Mouse (Mus musculus) intestine, embryonic 14.5 days (tissue): Measurements from ENCODE around the gene Clasrp. TPM values are rescaled to one million over a fixed set of nuclear protein-coding genes. Genes with fewer than 3 reads are reported as not detected.

Source experiments
- ATAC-seq: fragments of 200-750 bp; cut with Nextera tagmentation; replicated peaks from 2 replicates; pipeline ENCODE4 v1.8.0; 2017; ENCODE audit warnings: low read depth, moderate number of reproducible peaks, moderate TSS enrichment, moderate library complexity; ENCODE audit not compliant: low FRiP score, low TSS enrichment
- DNase-seq: peaks from one replicate; pipeline ENCODE4 v3.0.0-alpha.2; 2018; ENCODE audit warnings: low spot score
- H3K27ac ChIP-seq: fragments of 300-500 bp; sonication (generic); 2 replicates; pipeline ENCODE4 v1.5.1; 2014; ENCODE audit warnings: low read depth, mild to moderate bottlenecking, control low read depth
- H3K27me3 ChIP-seq: fragments of 300-500 bp; sonication (generic); replicated peaks from 2 replicates; pipeline ENCODE4 v1.6.1; 2014; ENCODE audit warnings: low read length, control low read depth; ENCODE audit not compliant: control insufficient read depth, insufficient read depth
- H3K36me3 ChIP-seq: fragments of 300-500 bp; sonication (generic); 2 replicates; pipeline ENCODE4 v1.6.1; 2014; ENCODE audit warnings: low read length, control low read depth; ENCODE audit not compliant: control insufficient read depth, insufficient read depth
- H3K4me1 ChIP-seq: fragments of 300-500 bp; sonication (generic); replicated peaks from 2 replicates; pipeline ENCODE4 v1.6.1; 2014; ENCODE audit warnings: low read length, control low read depth, mixed read lengths; ENCODE audit not compliant: control insufficient read depth, insufficient read depth
- H3K4me2 ChIP-seq: fragments of 300-500 bp; sonication (generic); 2 replicates; pipeline ENCODE4 v1.6.1; 2014; ENCODE audit warnings: low read length
- H3K4me3 ChIP-seq: fragments of 300-500 bp; sonication (generic); 2 replicates; pipeline ENCODE4 v1.5.1; 2014; ENCODE audit warnings: low read depth, low read length, control low read depth, mixed read lengths
- H3K9ac ChIP-seq: fragments of 300-500 bp; sonication (generic); 2 replicates; pipeline ENCODE4 v1.6.1; 2014; ENCODE audit warnings: mild to moderate bottlenecking, low read length
- H3K9me3 ChIP-seq: fragments of 300-500 bp; sonication (generic); 2 replicates; pipeline ENCODE4 v1.6.1; 2016; ENCODE audit warnings: low read length, control low read depth; ENCODE audit not compliant: control insufficient read depth
- WGBS: fragments of 180-500 bp; shearing (Covaris S2); extraction: QIAGEN DNeasy Blood & Tissue Kit; methylation state at CpG from one replicate; pipeline ENCODE4 v1.1.7; 2014; 5-methylcytosine and 5-hydroxymethylcytosine counted together
- polyA plus RNA-seq: library from polyadenylated mRNA; unstranded; fragments of >200 nt; fragmentation: Nextera tagmentation; extraction: Ambion mirVana; gene quantifications from 2 replicates; pipeline ENCODE4 v1.2.1, GENCODE M21; 2014

The Clasrp gene
- polyA plus RNA-seq: 41.4 and 46.4 TPM in 2 replicates

GRCm38 (mm10) chr7:19603849-19604605 lies at the start of gene Clasrp:
Gene Clasrp (minus strand): TSS chr7:19604486.
- no peaks in the 10 kb centered on the region for H3K9me3 ChIP-seq
- no peaks in the 10 kb centered on the region for H3K27me3 ChIP-seq
- WGBS: under 1% methylated on average over 57 of the region's 57 CpGs
- peaks cover 38% of the 10 kb centered on the region for H3K36me3 ChIP-seq
- peaks cover 12% of the 10 kb centered on the region for H3K4me1 ChIP-seq
- peak within 1 kb of the TSS; percentile 73 for H3K9ac ChIP-seq
- peak within 1 kb of the TSS; percentile 11; the same call in 1 of the 2 replicates for H3K27ac ChIP-seq
- peak within 1 kb of the TSS; percentile 59 for H3K4me3 ChIP-seq
- peak within 1 kb of the TSS; percentile 86 for H3K4me2 ChIP-seq
- DNase-seq: peak; percentile 96
- ATAC-seq: peak; percentile 94

- DNase-seq (no peak), ATAC-seq (no peak)
- H3K4me1 ChIP-seq: no peaks in the 10 kb centered on the region
- peaks cover 74% of the 10 kb centered on the region for H3K36me3 ChIP-seq
- no peak overlapping the region for H3K27ac ChIP-seq
- H3K9me3 ChIP-seq: no peaks in the 10 kb centered on the region
- no peak overlapping the region for H3K4me2 ChIP-seq
- 88% methylated on average over 2 of the region's 2 CpGs for WGBS
- no peaks in the 10 kb centered on the region for H3K27me3 ChIP-seq
- no peak overlapping the region for H3K9ac ChIP-seq
- H3K4me3 ChIP-seq: no peak overlapping the region
These were observed 48.3 kb upstream of the Clasrp start for GRCm38 (mm10) chr7:19652614-19653013.

DNA sequence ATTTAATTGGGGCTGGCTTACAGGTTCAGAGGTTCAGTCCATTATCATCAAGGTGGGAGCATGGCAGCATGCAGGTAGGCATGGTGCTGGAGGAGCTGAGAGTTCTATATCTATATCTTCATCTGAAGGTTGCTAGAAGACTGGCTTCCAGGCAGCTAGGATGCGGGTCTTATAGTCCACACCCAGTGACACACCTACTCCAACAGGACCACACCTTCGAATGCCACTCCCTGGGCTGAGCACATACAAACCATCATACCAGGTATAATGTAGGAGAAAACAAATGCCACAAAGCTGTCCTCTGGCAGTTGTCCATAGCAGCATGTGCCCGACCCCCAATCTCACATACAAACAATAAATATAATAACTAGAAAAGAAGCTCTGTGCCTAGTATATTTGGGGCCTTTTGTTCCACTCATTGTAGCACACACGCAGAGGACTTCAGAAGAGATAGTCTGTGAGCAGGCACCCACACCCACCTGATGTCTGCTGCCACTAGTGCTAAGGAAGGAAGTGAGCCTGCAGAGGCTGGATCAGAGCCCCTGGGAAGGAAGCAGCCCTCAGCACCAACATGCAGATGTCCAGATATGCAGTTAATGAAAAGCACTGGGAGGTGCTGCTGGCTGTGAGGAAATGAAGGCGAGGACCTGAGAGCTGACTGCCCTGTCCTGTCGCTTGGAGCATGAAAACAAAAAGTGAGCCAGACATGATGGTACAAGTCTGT lies 46.9 kb upstream of the Clasrp start:
- Histone ChIP-seq H3K4me1 (no peaks in the 10 kb centered on the region), H3K27me3 (no peaks in the 10 kb centered on the region), H3K9ac (no peak overlapping the region), H3K27ac (no peak overlapping the region), H3K9me3 (no peaks in the 10 kb centered on the region), H3K4me3 (no peak overlapping the region), H3K4me2 (no peak overlapping the region), H3K36me3 (peaks cover 85% of the 10 kb centered on the region)
- DNase-seq: no peak
- 87% methylated on average over 6 of the region's 6 CpGs for WGBS
- no peak for ATAC-seq

- no peak overlapping the region for H3K27ac ChIP-seq
- no peak for ATAC-seq
- DNase-seq: no peak
- H3K9me3 ChIP-seq: no peaks in the 10 kb centered on the region
- no peaks in the 10 kb centered on the region for H3K27me3 ChIP-seq
- no peak overlapping the region for H3K9ac ChIP-seq
- H3K4me3 ChIP-seq: no peak overlapping the region
- no peaks in the 10 kb centered on the region for H3K4me1 ChIP-seq
- WGBS: 91% methylated on average over 4 of the region's 4 CpGs
- no peak overlapping the region for H3K4me2 ChIP-seq
- H3K36me3 ChIP-seq: peaks cover 96% of the 10 kb centered on the region
These were observed 36.9 kb upstream of the Clasrp start for GRCm38 (mm10) chr7:19641223-19641622.

DNA sequence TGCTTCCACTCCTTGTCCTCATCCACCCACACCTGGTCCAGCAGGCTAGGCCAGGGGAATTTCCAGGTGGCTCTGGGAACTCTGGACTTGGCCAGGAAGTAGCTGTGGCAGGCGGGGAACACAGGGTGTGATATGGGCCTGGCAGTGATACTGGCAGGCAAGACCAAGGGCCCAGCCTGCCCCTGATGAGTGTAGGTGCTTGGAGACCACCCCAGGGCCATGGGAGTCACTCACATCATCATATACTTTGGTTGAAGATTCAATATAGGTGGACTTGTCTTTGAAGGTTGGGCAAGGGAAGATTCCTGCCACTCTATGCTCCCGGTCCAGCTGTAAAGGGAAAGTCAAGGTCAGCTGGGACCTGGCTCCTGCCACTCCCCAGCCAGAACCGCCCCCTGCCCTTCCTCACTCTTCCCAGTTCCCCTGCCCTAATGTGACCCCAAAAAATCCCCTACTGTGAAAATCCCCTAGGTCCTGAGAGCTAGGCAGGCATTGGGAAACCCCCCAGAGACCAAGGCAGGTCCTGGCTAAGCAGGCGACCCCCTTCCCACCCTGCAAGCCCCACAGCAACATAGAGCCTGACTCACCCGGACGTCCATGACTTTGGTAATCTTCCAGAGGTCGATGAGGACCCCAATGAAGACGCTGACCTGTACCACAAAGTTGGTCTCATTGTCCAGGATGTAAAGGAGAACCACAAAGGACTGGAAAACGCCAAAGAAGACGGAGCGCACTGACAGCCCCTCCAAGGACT lies 31.0 kb upstream of the Clasrp start:
- Histone ChIP-seq H3K9me3 (no peaks in the 10 kb centered on the region), H3K4me2 (no peak overlapping the region), H3K4me1 (no peaks in the 10 kb centered on the region), H3K36me3 (peaks cover 84% of the 10 kb centered on the region), H3K9ac (no peak overlapping the region), H3K27ac (no peak overlapping the region), H3K4me3 (no peak overlapping the region), H3K27me3 (no peaks in the 10 kb centered on the region)
- WGBS: 91% methylated on average over 11 of the region's 11 CpGs
- DNase-seq (no peak), ATAC-seq (no peak)

DNA sequence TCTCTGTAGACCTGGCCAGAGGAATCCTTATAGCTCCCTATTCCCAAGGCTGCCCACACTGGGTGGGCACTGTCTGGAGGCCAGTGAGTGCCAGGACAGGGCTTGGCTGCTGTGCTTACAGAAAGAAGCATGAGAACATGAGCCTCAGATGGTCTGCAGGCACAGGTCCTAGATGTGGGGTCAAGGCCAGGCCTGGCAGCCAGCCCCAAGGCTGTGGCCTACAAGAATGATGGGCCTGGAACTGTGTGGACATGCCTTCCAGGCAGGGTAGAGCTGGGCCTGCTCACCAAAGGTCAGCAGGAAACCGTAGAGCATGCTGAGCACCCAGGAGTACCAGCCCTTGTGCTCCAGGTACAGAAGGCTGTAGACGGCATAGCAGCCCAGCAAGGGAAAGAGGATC lies 30.3 kb upstream of the Clasrp start:
- Histone ChIP-seq H3K27me3 (no peaks in the 10 kb centered on the region), H3K27ac (no peak overlapping the region), H3K4me2 (no peak overlapping the region), H3K4me3 (no peak overlapping the region), H3K9me3 (no peaks in the 10 kb centered on the region), H3K36me3 (peaks cover 78% of the 10 kb centered on the region), H3K4me1 (no peaks in the 10 kb centered on the region), H3K9ac (no peak overlapping the region)
- ATAC-seq (no peak), DNase-seq (no peak)
- 92% methylated on average over 2 of the region's 2 CpGs for WGBS

DNA sequence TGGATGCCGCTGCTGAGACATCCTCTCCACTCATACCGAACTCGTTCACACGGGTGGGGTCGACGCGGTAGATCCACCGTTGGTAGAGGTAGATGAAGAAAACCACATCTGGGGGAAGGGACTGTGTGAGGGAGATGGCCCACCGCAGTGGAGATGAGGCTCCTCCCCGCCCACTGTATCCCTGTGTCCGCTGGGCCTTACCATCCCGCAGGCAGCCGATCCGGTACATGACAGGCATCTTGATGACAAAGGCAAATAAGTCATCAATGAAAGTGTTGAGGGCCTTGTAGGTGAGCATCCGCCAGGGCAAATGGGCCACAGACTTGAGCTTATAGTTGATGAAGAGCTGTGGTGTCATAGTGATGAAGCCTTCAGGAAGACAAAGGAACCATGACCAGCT lies 29.6 kb upstream of the Clasrp start:
- H3K4me2 ChIP-seq: no peak overlapping the region
- no peak overlapping the region for H3K4me3 ChIP-seq
- H3K4me1 ChIP-seq: no peaks in the 10 kb centered on the region
- 92% methylated on average over 15 of the region's 15 CpGs for WGBS
- peaks cover 70% of the 10 kb centered on the region for H3K36me3 ChIP-seq
- DNase-seq (no peak), ATAC-seq (no peak)
- H3K9ac ChIP-seq: no peak overlapping the region
- H3K27me3 ChIP-seq: no peaks in the 10 kb centered on the region
- H3K9me3 ChIP-seq: no peaks in the 10 kb centered on the region
- no peak overlapping the region for H3K27ac ChIP-seq

DNA sequence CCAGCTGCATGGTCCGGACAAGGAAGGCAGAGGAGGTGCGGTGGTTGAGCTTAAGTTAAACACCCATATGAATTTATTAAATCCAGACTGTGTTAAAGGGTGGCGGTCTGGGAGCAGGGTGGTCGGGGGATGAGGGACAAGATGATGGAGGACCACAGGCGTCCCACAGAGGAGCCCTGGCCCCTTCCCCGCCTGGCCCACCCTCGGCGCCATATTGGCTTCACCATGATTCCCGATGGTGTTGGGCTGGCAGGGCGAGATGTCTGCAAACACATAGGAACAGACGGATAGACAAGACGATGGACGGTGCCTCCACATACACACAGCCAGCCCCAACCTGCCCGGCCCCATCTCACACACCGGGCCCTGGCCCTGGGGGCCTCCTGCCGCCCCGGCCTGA lies 28.9 kb upstream of the Clasrp start:
- no peak overlapping the region for H3K4me2 ChIP-seq
- H3K4me3 ChIP-seq: no peak overlapping the region
- WGBS: 90% methylated on average over 17 of the region's 17 CpGs
- DNase-seq (no peak), ATAC-seq (no peak)
- H3K27me3 ChIP-seq: no peaks in the 10 kb centered on the region
- H3K9me3 ChIP-seq: no peaks in the 10 kb centered on the region
- H3K9ac ChIP-seq: no peak overlapping the region
- no peaks in the 10 kb centered on the region for H3K4me1 ChIP-seq
- peaks cover 64% of the 10 kb centered on the region for H3K36me3 ChIP-seq
- no peak overlapping the region for H3K27ac ChIP-seq
